Mouse (Mus musculus): ENCODE data around the gene Dusp22.

GRCm38 (mm10) chr13:30629794-30630410 is 29.9 kb upstream of the Dusp22 start:
- no peak for TF ChIP-seq CTCF (IDR thresholded peaks at IDR 0.05; ENCODE audit: low read depth, low read length)
- no peak for TF ChIP-seq POLR2A (IDR thresholded peaks at IDR 0.05; ENCODE audit: extremely low read depth, insufficient read depth, low read length)
